Mouse (Mus musculus) gastrocnemius, adult 8-10 months (tissue): ENCODE results near the gene Zcchc2. TPM values are rescaled to one million over a fixed set of nuclear protein-coding genes. Genes with fewer than 3 reads are reported as not detected.

Source experiments
- DNase-seq, 2 experiments: peaks; one replicate each; pipeline ENCODE4 v3.0.0; 2022; ENCODE audit warnings: low spot score in 2 of 2
- total RNA-seq, 4 experiments: library from RNA; stranded (reverse); gene quantifications; 2 replicates each; pipeline ENCODE4 v1.2.4; 2022

Zcchc2 gene
- total RNA-seq, 4 experiments from 2014 or later = 7.1 to 13.8 (median 8.9) TPM

DNA sequence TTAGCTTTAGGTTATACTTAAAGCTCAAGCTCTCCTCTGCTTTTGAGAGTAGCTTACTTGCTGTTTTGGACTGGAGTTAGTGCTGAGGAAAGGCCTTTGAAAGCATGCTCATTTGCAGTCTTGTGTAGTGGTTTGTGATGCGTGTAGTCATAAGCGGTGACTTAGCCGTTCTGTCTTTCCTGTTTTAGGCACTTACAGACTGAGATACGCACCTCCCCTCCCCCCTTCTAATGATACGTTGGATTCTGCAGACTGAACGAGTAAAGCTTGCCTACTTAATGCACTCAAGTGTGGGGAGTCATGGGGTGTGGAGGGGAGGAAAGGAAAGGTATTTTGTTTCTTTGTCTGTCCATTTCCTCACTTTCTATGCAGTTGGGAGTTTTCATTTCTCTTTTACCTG is 41.7 kb downstream of the Zcchc2 start:
- no peak for DNase-seq

DNA sequence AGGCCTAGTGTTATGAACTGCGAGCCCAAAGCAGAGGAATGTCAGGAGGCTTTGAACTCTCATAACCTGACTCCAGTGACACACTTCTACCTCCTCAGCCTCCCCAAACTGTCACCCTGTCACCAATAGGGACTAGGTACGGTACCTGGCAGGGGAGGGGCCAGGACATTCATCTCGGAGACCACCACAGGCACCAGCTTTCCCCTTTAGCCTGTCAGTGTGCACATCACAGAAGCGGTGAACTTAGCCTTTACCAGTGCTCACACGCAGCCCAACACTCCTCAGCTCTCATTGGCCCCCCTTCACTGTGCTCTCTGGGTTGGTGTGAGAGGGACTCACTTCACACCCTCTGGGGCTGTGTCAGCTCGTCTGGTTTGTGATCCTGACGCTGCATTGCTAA is 44.6 kb downstream of the Zcchc2 start:
- DNase-seq = no peak

DNA sequence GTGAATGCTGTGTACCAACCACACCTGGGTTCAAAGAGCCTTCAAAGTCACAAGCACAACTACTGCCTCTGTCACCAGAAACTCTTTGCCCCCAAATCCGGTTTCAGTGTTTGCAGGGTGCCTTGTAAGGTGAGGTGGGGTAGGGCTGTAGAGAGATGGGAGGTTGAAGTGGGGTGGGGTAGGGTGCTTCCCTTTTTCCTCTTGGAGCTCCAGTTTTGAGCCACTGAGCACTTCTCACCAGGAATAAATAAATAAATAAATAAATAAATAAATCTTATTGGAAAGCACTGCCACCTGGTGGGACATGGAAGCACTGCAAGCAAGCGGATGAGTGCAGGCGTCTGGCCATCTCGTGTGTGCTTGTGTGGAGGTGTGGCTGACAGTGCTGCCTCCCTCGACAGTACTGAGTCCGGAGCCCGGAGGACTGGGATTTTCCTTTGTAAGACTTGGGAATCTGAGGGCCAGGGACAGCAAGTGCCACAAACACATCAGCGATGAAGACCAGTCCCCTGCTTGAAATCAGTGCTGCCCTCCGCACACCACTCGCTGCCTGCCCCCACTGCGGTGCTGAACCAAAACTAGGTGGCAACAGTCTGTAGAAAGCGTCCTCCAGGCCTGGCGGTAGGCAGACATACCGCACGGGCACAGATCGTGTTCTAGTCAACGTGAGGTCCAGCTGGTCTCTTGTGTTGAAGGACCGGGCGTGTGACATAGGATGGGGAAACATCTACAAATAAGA is 46.8 kb downstream of the Zcchc2 start:
- DNase-seq = peak; percentile 50 to 53

DNA sequence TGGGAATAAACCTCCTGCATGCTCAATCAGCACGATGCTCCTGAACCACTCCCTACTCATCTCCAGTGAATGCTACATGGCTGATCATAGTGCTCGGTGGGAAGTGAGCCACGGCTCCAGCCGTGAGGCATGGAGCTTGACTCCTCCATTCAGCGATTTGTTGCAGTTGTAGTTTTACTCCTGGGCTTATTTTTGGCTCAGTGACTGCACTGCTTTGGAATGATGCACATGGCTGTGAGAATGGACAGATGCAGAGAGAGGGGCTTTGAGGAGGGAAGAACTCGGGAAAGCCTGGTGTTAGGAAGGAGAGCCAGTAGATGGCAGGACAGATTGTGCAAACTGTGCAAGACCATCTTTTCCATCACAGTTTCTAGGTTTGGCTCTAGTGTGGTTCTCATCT is 49.1 kb downstream of the Zcchc2 start:
- no peak for DNase-seq

DNA sequence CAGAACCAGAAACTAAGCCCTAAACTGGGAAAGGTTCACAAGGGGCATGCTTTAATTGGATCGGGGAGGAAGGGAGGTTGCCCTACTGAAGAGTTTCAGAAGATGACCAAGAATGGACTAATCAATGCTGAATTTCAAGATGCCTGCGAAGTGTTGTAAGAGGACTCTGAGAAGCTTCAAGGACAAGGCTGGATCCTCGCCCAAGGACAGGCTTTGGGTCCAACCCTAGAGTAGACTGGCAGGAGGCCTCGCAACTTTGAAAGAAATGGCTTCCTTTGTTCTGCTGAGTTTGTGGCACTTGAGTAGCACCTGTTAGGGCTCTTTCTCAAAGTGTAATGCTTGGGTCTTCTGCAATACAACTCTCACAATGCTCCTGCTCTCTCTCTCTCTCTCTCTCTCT is 50.1 kb downstream of the Zcchc2 start:
- DNase-seq = no peak

DNA sequence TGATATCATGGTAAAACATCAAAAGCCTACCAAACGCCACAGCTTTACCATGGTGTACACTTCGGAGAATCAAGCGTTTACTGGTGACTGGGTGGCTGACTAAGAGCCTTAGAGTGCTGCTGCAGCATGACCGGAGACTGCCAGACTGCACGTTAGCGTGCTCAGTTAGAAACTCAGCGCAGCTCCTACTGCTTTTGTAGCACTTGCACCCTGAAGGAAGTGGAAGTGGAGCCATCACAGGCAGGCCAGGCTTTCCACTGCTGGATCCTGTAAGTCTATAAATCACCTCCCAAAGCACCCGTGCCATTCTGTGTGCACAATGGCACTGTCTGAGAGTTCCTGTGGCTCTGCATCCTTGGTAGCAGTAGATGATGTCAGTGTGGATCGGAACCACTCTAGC is 52.0 kb downstream of the Zcchc2 start:
- no peak for DNase-seq

DNA sequence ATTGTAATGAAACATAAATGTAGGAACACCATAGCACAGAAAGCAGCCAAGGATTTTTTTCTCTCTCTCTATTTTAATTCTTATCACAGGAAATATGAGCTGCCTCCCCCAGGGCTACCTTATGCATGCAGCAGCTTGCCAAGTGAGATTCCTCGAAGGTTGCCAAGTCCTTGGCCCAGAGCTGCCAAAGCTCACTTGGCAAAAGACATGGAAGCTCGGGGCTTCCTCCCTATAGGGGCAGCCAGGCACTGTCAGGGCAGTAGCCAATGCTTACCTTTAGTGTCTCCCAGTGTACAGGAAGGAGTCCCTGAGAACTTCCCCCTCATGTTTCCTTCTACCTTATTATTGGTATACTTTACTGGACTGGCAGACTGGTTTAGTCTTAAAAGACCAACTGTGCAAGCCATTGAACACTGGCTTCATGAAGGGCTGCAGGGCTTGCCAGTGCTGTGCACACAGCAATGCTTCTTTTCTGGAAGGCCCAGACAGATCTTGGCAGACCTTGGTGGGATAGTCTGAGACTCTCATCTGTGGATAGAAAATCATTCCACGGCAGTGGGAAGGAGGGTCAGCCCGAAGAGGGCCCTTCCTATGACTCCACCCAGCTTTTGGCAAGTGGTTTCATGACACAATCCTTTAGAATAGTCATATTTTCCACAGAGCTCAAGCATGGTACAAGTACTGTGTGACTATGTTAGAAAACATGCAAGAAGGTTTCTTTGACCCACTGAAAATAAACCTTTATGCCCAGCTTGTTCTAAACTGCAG is 53.0 kb downstream of the Zcchc2 start:
- DNase-seq = peak in 1 of 2 experiments; percentile 20

DNA sequence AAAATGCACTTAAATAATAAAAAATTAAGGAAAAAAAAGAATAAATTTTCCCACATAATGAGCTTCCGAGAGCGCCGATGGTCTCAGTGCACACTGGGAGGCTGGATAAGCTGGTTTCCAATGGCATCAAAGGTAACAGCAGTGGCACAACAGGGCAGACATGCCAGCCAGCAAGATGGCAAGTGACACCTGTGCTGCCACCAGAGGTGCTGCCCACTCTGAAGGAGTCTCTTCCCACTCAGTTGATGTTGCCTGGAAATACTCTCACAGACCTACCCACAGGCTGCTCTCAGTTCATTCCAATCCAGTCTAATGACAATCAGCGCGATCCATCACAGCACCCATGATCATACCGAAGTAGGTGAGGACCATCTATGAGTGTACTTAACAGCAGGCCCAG is 58.8 kb downstream of the Zcchc2 start:
- DNase-seq = no peak

DNA sequence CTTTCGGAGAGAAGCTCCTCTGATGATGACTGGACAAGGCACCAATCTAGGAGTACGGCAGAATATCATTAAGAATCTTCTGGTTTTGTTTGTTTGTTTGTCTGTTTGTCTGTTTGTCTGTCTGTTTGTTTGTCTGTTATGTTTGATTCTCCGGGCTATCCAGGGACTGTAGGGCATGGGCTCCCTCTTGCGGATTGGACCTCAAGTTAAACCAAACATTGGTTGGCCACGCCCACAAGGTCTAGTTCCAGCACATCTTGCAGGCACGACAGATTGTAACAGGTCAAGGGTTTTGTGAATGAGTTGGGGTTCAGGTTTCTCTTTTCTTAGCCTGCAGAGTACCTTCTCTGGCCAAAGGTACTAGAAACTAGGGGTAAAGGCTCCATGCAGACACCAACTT is 64.8 kb downstream of the Zcchc2 start:
- DNase-seq = no peak

DNA sequence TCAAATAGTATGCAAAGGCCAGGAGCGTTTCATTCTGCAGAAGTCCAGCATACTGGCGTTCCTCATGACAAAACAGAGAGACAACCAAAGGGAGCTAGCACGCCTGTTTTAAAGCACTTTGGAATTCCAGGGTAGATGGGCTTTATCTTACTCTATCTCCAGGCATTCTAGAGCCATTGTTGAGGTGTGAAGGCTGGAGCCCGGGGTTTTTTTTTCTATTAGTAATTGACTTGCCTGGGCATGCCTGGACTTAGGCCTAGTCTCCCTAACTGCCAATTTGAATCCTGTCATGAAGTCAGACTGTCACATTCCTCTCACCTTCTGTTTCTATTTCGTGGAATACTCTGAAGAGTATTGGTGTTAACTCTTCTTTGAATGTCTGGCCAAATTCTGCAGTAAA is 68.1 kb downstream of the Zcchc2 start:
- no peak for DNase-seq

DNA sequence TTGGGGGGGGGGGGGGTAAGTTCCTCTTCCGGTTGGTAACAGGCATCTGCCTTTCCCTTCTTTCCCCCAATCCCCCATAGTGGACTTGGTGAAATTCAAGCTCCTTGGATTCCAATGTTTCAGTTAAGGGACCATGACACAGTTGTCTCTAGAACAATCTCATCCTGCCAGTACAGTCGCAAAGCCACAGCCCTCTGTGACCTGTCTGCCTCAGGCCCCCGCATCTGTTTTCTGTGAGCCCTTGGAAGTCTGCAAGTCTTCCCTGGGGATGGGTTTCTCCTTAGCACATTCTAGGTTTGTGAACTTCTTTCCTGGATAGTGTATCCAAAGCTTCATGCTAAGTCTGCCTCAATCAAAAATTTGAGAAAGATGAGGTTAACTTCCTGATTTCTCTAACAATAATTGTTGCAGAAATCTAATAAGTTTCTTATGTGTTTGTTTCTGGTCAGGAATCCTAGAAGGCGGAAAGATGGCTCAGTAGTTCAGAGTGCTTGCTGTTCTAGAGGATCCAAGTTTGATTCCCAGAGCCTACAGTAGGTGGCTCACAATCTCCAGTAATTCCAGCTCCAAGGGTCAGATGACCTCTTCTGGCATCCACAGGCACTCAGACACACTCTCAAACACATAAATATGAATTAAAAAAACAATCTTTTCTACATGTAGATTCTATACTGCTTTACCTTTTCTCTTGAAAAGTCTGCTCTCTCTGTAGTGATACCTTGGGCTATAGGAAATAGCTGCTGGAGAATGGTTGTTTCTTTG is 69.5 kb downstream of the Zcchc2 start:
- no peak for DNase-seq

DNA sequence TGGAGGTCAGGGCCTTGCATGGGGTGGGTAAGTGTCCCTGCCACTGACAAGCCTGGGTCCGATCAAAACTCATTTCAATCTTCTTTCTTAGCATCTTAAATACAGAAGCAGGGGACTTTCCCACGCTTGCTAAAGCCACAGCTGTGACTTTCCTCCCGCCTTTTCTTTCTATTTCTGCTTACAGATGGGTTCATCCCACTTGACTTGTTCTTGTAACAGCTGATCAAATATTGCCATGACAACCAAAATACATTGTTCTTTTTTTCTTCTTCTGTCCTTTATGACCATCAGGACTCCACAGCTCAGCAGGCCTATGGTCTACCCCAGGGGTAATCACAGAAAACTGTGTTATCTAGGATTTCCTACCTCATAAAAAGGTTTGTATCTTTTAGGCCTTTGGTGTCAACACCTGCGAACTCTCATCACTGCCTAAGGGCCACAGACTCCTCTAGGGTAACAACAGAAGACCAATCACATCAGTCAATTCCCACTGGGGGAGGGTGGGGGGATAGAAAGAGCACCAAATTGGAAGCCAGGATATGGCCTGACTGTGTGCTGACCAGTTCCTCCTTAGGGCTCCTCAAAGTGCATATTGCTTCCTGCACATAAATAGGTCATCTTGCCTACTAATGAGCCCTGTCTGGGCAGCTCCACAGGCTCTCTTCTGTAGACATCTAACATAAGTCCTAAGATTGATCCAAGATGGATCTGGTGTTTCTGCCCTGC is 71.1 kb downstream of the Zcchc2 start:
- no peak for DNase-seq

DNA sequence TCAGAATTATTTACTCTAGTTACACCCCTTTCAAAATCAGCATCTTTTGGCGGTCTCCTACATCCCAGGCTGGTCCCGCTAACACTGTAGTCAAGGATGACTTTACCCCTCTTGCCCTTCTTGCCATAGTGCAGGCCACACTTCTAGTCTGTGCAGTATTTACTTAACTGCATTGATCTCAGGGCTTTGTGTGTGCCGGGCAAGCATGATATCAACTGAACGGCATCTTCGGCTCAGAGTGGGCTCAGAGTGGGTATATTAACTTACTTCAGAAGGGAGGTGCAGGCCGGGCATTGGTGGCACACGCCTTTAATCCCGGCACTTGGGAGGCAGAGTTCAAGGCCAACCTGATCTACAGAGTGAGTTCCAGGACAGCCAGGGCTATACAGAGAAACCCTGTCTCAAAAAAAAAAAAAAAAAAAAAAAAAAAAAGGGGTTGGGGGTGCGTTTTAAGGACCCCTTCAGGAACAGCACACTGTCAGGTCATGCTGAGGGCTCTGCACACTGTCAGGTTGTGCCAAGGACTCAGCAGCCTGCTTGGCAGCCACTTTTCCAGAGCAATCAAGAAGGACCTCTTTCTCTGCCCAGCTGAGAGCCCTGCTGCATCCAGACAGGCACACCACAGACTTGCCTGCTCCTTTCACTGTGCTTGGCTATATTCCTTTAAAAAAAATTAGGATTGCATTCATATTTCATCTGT is 72.8 kb downstream of the Zcchc2 start:
- no peak for DNase-seq

DNA sequence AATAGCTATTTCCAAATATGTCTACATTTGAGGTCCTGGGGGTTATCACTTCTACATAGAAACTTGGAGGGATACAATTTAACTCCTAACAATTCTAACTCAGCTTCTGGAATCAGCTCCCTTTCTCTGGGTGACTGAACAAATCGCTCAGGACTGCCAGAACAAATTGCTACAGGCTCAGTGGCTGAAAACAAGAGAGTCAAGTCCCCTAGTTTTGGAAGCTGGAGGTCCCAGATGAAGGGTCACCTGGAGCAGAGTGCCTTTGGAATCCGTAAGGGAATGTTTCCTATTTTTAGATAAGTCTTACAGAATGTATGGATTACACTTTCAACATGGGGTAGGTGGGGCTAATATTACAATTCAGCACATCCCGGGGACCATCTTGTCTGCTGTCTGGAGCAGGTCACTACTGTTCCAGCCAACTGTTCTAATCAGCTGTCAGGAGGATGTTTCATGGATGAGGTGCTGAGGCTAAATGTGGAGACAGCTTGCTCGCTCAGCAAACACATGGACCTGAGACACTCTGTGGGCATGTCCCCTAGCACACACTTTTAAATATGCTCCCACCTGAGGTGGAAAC is 73.5 kb downstream of the Zcchc2 start:
- DNase-seq = no peak

DNA sequence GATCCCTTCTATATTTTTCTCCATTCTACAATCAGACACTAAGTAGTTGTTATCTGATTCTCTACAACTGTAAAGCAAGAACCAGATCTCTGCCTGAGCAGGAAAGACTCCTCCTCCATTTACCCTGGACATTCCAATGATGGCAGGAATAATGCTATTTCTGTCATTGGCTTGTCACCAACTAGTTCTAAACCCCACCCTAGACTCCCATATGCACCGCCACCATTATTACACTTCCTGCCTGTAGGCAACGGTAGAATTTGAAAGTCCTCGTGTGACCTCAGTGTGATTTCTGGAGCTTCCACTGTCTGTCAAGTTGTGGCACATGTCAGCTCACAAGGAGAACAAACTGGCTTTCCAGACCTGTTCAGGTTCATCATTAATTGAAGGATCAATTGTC is 74.1 kb downstream of the Zcchc2 start:
- DNase-seq = no peak

DNA sequence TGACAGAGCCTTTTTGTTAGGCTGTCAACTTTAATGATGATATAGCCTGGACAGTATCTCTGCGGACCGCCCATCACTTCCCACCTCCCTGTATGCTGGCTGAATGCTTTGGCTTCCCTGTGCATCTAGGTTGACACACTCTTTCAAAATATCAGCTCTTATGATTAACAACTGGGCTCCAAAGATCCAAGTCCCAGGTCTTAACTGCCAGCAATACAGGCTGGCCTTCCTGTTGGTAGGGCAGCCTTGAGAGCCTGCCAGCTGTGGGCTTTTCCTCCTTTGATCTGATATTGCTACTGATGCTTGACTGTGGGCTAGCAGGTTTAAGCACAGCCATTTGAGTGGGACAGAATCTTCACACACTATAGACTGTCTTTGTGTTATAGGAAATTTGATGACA is 74.5 kb downstream of the Zcchc2 start:
- no peak for DNase-seq

DNA sequence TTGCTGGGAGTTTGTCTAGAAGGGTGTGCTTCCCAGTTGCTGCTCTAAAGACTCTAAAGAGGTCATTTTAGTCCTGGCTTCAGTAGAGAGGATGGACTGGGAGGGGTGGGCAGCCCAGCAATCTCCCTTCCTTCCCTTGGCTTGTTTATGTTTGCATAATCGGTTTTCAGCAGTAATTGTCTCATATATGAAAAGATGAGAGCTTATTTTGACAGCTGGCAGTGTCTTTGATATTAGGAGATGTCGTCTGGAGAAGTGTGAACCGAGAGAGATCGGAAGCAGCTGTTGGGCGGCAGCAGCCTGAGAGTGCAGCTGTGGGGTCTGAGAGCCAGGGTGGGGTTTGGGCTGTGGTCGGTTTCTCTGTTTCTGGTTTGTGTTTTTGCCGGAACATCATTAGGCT is 75.5 kb downstream of the Zcchc2 start:
- DNase-seq = no peak

DNA sequence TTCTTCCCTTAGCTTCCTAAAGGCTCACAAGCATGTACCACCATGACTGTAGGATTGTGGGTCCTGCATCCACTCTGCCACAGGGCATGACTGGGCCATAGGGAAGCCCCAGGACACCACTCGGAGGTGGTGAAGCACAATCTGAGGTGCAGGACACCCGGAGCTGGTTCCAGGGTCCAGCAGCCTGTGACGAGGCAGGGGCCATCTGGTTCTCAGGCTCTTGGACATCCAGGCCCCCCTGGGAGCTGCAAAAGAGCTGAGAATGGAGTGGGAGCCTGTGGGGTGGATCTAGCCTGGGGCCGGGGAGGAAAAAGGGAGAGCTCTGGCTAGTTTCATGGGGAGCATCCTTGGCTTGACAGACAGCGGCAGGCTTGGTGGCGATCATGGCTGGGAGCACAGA is 77.1 kb downstream of the Zcchc2 start:
- no peak for DNase-seq

DNA sequence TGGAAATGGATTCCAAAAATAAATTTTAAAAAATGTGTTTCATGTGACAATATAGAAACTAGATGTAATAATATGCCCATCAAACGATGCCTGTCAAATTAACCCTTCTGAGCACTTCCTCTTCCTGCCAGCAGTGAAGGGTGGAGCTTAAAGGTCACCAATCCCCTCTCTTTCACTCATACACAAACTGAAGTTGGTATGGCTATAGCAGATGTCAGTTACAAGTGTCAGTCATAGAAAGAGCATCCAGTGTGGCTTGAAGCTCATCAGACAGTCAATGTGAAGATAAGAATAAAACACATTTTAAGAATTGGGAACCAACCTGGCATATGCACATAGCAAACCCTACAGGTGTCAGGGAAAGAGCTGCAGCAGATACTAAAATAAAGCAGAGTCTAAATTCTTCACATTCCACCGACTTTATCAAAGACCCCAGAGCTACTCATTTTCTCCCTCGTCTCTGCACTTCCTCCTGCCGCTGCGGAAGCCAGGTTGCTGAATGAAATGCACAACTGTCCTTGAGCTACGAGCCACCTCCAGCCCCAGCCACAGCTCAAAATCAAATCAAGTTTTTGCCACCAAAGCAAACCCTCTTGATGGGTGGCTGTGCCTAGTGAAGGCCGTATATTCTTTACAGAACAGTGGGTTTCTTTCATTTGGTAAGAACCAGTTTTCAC is 79.8 kb downstream of the Zcchc2 start:
- DNase-seq = no peak

DNA sequence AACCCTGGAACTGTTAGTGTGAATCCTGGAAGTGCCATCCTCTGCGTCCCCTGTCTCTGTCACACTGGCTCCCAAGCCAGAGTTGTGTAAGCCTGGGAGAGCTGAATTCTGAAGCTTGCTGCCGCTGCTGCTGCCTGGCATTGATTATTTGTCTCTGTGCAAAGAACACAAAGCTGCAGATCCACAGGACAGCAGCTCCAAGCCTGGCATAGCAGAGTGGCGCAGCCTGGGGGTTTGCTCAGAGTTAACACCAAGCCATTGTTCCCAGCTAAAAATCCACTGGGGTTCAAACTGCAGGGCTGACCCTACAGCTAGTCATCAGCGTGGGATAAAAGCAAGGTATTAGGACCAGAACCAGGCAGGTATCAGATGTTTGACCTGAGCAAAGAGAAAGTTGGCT is 80.6 kb downstream of the Zcchc2 start:
- no peak for DNase-seq
